Mouse (Mus musculus) gastrocnemius, adult 18-20 months (tissue): ENCODE measurements around the gene Castor2. TPM values are rescaled to one million over a fixed set of nuclear protein-coding genes. Genes with fewer than 3 reads are reported as not detected.

Experiments
- DNase-seq: peaks from one replicate; pipeline ENCODE4 v3.0.0; 2021; ENCODE audit warnings: low spot score
- long read RNA-seq, 2 experiments: library from polyadenylated mRNA; stranded (forward); transcript quantifications; one replicate each; pipeline ENCODE4 v2.0.0; 2021
- total RNA-seq, 2 experiments: library from RNA; stranded (reverse); gene quantifications; 2 replicates each; pipeline ENCODE4 v1.2.3; 2021

The Castor2 gene
- 10 to 100 TPM; 42.9 to 67.4 TPM for total RNA-seq
- long read RNA-seq, experiment 1, full-length matches to known transcripts, result 24 of 61 reads
- long read RNA-seq, experiment 1, partial matches to known transcripts, result 22 of 61 reads
- long read RNA-seq, experiment 1, other reads (novel, unspliced or antisense), result 15 of 61 reads
- long read RNA-seq, experiment 2, full-length matches to known transcripts, result 22 of 46 reads
- long read RNA-seq, experiment 2, partial matches to known transcripts, result 0 of 46 reads
- long read RNA-seq, experiment 2, other reads (novel, unspliced or antisense), result 24 of 46 reads

GRCm38 (mm10) chr5:134099496-134100211 is at the start of gene Castor2:
TSS of gene Castor2 (plus strand) at chr5:134099711.
- DNase-seq, result peak; percentile 95

- no peak for DNase-seq
Observed at GRCm38 (mm10) chr5:134050711-134051110, 48.8 kb upstream of the Castor2 start.

- DNase-seq, result no peak
Observed at GRCm38 (mm10) chr5:134052614-134053013, 46.9 kb upstream of the Castor2 start.

DNA sequence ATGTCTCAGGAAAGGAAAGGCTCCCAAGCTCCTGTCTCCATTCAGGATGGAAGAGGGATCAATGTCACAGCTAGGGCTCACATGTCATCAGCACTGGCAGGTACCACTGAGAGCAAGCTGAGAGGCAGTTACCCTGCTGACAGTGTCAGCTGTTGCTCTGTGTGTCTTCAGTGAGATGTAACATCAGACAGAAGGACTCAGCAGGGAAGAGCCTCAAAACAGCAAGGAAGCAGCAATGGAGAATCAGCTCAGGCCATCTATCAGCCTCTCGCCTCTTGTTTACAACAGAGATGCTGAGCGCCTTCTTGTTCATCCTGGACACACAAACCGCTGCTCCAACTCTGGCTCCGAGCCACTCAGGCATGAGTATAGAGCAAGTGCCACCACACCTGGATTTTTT is 45.0 kb upstream of the Castor2 start:
- DNase-seq, result no peak

- no peak for DNase-seq
Observed at GRCm38 (mm10) chr5:134058793-134059352, 40.6 kb upstream of the Castor2 start.

GRCm38 (mm10) chr5:134063362-134064064 is 36.0 kb upstream of the Castor2 start:
- peak; percentile 87 for DNase-seq

DNA sequence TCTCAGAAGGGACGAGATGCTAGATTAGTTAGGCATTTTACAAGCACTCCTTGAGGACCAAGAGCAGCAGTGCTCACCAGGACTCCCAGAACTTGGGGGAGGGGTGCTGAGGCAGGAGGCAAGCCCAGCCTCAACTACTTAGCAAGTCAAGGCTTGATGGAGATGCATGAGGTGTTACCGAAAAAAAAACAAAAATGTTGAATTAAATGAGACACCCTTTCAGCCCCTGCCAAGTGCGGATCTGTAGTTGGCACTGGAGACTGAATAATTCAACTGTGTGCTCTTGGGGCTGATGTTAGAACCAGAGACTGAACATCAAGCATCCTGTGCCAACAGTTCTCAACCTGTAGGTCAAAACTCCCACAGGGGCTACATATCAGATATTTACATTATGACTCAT is 33.2 kb upstream of the Castor2 start:
- DNase-seq, result no peak

DNA sequence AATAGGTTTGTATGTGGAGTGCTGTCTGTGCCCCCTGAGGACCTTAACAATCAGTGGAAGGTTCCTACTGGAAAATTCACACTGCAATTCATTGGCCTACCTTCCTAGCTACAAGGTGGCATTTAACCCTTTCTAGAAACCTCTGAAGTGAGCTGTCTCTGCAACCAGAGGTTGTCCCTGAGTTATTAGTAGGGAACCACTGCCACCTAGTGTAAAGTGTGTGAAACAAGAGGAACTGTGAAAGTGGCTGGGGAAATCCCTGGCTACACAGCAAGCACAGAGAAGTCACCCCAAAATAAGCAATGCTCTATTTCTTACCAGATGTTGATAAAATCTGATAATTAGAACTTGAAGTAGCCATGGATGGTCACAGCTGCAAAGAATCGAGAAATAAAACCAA is 31.6 kb upstream of the Castor2 start:
- DNase-seq, result no peak

- DNase-seq, result no peak
Observed at GRCm38 (mm10) chr5:134073512-134074041, 25.9 kb upstream of the Castor2 start.

GRCm38 (mm10) chr5:134074368-134074767 is 25.1 kb upstream of the Castor2 start:
- DNase-seq, result no peak

DNA sequence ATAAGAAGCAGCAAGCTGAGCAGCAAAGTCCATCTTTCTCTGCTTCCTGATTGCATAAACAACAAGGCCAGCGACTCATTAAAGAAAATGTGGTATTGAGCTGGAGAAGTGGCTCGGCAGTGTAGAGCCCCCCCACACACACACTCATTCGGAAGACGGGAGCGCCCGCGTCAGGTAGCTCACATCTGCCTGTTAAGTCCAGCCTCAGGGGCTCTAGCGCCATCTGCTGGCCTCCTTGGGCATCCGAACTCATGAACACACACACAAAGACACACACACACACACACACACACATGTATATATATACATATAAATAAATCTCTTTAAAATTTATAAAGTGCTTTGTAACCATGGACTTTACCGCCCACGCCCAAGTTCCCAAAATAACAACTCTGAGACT is 23.3 kb upstream of the Castor2 start:
- DNase-seq, result no peak

DNA sequence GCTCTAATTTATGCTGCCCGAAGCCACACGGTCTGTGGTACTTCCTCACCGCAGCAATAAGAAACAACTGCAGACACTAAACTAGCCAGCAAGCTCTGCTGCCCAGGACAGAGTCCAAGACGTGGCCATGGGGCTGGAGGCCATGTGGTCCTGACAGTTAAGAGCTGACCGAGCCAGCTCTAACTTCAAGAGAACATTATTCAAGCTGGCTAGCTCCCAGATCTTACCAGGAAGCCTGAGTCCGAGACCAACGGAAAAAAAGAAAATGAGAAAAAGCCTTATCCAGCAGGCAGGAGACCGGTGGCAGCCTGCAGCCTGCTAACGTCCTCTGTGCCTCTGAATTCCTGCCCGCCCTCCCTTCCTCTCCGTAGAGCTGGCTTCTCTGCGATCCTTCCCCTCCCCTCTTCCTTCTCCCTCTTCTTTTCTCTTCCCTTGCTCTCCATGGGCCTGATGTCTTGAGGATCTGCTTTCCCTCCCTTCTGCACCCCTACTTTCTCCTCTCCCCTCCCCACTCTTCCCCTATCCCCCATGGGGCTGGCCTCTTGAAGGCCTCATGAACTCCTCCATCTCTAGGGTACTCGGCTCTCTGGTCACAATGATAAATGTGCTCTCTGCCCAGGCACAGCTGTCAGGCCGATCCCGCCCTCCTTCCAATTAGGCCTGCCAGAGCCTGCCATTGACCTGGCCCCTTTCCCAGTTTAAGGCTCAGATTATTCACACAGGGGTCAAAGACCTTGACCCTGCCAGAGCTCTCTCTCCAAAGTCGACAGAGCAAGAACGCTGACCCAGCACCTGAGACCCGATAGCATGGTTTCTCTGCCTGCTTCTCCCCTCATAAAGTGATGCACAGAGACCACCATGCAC is 18.6 kb upstream of the Castor2 start:
- peak; percentile 89 for DNase-seq

DNA sequence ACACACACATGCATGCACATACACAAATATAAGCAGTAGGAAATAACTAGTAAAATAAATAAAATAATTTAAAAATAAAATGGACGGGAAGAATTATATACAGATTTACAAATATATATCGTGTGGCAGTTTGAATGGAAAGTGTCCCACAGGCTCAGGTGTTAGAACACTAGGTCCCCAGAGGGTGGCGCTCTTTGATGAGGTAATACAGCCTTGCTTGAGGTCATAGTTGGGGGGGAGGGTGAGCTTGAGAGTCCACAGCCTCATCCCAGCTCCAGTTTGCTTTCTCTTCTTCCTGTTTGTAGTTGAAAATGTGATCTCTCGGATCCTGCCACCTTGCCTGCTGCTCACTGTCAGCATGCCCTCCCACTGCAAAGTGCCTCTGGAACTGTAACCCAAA is 14.3 kb upstream of the Castor2 start:
- no peak for DNase-seq

- no peak for DNase-seq
Observed at GRCm38 (mm10) chr5:134085887-134086639, 13.4 kb upstream of the Castor2 start.

GRCm38 (mm10) chr5:134087211-134087610 is 12.3 kb upstream of the Castor2 start:
- DNase-seq, result peak; percentile 65

DNA sequence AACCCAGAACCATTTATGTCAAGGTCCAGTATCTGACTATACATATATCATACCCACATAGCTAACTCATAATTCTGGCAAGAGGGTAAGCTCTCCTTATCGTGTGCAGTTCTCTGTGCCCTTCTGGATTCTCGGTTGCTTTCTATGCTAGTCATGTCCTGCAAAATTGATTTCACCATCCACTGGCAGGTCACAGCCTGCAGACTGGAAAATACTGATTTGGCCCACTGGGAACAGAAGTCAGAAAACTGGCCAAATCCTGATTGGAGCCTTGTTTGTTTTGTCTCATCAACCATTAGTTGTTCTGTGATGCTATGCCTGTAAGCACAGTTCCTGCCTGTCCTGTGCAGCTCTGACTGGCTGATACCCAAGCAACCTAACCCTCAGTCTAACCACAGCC is 3.7 kb upstream of the Castor2 start:
- no peak for DNase-seq

GRCm38 (mm10) chr5:134098341-134098902 is 1.1 kb upstream of the Castor2 start:
- no peak for DNase-seq

DNA sequence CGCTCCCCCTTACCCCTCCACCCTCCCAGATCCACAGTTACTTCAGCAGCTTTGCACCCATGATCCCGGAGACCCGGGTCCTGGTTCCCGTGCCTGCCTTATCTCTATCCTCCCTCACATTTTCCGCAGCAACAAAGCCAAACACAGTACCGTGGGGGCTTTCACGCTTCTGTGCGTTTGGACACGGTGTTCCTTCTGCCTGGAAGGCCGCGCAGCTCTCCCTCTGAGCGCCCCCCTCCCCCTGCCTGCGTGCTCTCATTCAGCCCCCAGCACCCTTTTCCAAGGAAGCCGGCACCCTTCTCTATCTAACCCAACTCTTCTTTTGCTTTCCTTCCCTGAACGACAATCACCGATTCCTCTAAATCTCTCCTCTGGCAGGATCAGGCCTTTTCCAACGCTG is 535 bp upstream of the Castor2 start:
- DNase-seq, result peak; percentile 35

DNA sequence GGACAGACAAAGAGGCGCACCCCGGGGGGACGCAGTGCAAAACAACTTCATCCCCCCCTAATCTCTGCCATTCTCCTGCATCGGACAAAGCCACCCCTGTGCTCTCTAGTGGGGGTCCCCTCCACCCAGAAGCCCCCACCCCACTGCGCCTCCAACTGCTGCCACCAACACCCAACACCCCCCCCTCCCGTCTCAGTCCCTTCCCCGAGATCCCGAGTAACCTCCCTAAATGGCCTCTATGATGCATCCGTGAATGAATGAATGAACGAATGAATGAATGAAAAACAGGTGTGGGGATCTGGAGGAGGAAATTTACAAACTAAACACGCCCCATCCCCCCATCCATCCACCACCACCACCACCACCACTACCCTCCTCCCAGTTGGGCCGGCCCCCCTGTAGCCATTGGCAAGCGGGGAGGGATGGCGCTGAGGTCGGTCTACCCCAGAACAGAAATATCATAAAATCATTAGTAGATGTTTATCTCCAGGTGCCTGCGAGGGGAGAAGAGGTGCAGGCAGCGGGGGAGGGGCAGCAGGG is 791 bp downstream of the Castor2 start:
- DNase-seq, result no peak

GRCm38 (mm10) chr5:134101322-134101721 is 1.8 kb downstream of the Castor2 start:
- no peak for DNase-seq
